1 mouse cellular context compared by ENCODE assay signal in genomic region chr15:80910183-80910582, GRCm38 (mm10).
A peak's percentile ranks its signal among the peaks of the same experiment; 100 is the strongest.
TF ChIP-seq lines count a peak whose summit lies in the region.

No protein-coding gene starts in this region.

TF ChIP-seq in MEL, 35 proteins besides CTCF, POLR2A, EP300 and RAD21 (continued from another document):
- TF ChIP-seq CHD2 (IDR thresholded peaks at IDR 0.05; ENCODE audit: low read length) (no peak), MAX (IDR thresholded peaks at IDR 0.05; ENCODE audit: low read length) (0 out of 2 replicates have a peak, but pooled peaks have one; percentile 31), TBP (IDR thresholded peaks at IDR 0.05; ENCODE audit: low read depth, low read length) (no peak), USF2 (IDR thresholded peaks at IDR 0.05; ENCODE audit: borderline replicate concordance in 1 of 2, insufficient read depth in 1 of 2, low read depth in 1 of 2, low read length in 2 of 2) (no peak), MAZ (IDR thresholded peaks at IDR 0.05; ENCODE audit: low read depth, low read length) (no peak), GATA1 (IDR thresholded peaks at IDR 0.05; ENCODE audit: low read depth, low read length) (no peak), TCF12 (IDR thresholded peaks at IDR 0.05; ENCODE audit: low read depth, low read length) (no peak), NRF1 (IDR thresholded peaks at IDR 0.05; ENCODE audit: insufficient read depth, low read depth, low read length, poor library complexity, severe bottlenecking) (no peak), MEF2A (IDR thresholded peaks at IDR 0.05; ENCODE audit: extremely low read depth, insufficient replicate concordance, low read depth, low read length, poor library complexity, severe bottlenecking) (no peak), CHD1 (IDR thresholded peaks at IDR 0.05; ENCODE audit: low read depth, low read length) (peak; percentile 42; the same call in 1 of the 2 replicates), GABPA (IDR thresholded peaks at IDR 0.05; ENCODE audit: low read depth, low read length) (no peak), MXI1 (IDR thresholded peaks at IDR 0.05; ENCODE audit: low read depth, low read length) (no peak)
